Mouse (Mus musculus) Muller cell, postnatal 12 days (primary cell): ENCODE data around the gene Ehd1.

Source experiments
- DNase-seq: peaks from one replicate; pipeline ENCODE4 v3.0.0-alpha.2; 2015; ENCODE audit errors: inconsistent ontology term

Ehd1 gene

DNA sequence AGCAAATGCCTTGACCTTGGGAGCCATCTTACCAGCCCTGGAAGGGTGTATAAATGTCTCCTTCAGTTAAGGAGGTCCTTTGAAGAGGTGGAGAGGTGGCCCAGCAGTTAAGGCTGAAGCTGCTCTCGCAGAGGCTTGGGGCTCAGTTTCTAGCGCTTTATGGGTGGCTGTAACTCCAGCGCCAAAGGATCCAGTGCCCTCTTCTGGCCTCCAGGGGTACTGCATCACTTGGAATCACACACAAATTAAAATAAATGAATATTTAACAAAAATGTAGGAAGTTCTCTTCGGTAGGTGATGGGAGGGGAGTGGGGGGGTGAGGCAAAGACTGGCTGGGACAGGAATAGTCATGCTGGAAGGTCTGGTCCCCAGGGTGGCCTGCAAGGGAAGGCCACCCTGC lies 15.6 kb upstream of the Ehd1 start:
- no peak for DNase-seq

DNA sequence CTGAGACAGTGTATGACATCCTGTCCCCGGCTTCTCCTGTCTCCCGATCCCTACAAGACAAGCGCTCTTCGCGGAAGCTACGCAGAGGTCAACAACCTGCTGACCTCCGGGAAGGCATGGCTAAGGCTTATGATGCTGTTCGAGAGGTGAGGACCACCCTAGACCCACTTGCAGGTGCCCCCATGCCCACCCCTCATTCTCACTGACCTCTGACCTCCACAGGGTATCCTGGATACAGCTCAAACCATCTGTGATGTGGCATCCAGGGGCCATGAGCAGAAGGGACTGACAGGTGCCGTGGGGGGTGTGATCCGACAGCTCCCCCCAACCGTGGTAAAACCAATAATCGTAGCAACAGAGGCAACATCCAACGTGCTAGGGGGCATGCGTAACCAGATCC lies 15.1 kb upstream of the Ehd1 start:
- no peak for DNase-seq

DNA sequence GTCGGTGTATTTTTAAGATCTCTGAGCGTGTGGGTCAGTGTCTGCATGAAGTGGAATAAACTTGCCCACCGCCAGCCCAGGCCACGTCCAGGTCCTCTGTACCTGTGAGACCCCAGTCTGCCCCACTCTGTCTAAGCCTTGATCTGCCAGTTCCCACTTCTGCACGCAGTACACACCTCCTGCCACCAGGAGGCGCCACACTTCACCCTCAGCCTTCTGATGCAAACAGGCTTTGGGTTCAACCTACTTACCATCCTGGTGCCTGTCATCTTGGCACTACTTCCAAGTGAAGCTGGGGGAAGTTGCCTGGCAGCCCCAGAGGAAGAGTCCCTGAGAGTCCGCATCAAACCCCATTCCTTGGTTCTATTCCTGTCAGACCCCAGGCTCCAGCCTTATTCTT lies 14.3 kb upstream of the Ehd1 start:
- DNase-seq: peak; percentile 39

DNA sequence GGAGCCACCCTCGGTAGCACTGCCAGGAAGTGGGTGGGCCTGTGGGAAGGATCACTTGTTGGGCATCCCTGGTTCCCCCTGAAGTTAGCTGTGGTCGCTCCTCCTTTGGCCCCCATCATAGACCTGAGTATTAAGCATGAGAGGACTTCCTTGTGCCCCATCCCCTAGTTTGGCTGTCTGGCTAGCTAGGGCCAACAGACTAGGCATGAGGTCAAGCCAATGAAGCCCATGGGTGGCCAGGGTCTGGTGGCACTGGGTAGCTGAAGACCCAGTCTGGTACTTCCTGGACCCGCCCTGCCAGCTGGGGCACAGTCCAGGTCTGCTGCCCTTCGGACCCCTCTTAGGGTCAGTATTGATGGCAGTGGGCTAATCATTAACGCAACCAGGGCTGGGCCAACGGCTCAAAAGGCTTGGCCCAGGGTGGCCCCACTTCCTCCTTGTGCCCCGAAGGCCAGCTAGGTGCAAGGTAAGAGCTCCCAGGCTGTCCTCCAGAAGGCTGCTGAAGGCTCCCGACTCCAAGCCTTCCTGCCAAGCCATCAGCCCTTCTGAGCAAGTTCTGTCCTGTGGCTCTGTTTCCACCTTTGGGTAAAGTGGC lies 13.6 kb upstream of the Ehd1 start:
- no peak for DNase-seq

DNA sequence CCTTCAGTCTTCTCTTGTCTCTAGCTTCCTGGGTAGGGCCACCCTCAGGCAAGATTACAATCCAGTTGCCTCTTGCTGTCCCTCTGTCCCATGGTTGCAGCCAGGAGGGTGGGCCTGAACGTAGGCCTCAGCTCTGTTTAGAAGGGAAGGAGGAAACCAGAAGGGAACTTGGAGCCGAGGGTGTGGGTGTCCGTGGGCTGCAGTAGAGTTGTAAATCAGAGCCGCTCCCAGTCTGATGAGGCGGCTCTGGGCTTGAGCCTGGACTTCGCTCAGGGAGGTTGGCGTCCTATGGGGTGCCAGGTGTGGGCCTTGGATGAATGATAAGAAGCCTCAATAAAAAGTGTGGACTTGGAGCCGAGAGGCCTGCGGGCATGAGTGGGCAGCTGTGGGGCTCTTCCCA lies 12.3 kb upstream of the Ehd1 start:
- no peak for DNase-seq

DNA sequence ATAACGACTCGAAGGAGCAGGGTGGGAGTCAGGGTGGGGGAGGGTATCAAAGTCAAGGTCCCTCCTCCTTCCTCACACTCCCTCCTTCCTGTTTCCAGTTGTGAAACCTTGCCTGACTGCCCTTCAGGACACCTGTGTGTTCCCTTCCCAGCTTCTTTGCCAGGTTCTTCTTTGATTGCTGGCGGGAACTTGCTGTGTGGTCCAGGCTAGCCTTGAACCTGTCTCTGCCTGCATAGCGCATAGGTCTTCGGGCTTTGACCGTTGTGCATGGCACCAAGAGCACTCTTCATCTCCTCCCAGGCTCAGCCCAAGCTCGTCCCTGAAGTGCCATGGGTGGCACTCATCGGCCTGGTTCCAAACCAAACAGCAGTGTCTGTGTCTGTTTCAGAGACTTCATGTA lies 11.6 kb upstream of the Ehd1 start:
- DNase-seq: no peak

DNA sequence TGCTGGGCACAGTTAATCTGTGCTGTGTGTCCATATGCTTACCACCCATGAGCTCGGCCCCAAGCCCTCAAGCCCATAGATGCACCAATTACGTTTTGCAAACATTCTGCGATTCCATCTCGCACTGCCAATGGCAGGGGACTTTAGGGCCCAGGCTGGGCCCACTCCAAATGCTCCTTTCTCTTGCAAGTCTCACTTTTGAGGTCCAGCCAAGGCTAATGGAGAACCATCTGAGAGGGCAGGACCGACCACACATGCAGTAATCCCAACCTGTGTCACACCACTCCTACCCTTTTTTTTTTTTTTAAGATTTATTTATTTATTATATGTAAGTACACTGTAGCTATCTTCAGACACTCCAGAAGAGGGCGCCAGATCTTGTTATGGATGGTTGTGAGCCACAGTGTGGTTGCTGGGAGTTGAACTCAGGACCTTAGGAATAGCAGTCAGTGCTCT lies 10.8 kb upstream of the Ehd1 start:
- DNase-seq: no peak

DNA sequence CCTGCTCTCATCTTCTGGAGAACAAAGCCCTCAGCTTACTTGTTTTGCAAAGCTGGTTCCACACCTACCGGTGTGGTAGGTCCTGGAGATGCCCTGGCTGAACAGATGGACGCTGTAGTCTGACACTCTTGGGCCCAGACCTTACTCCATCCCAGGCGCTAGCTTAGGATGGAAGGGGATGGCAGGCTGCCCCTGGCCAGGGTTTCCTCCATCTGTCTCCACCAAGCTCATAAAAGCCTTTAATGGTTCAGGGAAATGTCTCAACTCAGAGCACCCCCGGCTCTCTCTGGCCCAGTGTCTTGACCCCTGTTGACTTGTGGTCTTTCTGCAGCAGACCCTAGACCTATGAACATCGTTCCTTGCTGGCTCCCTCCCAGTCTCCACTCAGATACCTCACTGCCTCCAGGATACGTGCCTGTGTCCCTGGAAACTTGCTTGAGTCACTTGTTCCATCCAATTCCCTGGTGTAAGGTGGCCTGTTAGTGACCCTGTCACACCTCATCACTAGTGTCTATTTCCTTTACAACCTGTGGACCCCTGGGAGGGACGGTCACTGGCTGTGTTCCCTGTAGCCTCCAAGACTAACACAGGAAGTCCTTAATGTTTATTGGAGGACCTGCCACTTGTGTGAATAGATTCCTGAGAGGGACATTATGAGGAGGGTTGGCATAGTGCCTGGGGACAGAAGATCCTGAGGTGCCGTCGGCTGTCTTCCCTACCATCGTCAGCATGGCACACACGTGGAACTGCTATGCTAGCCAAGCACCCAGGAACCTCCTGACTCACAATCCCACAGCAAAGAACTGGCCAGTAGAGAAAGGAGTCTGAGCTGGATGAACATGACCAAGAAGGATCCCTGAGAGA lies 9.0 kb upstream of the Ehd1 start:
- DNase-seq: no peak

DNA sequence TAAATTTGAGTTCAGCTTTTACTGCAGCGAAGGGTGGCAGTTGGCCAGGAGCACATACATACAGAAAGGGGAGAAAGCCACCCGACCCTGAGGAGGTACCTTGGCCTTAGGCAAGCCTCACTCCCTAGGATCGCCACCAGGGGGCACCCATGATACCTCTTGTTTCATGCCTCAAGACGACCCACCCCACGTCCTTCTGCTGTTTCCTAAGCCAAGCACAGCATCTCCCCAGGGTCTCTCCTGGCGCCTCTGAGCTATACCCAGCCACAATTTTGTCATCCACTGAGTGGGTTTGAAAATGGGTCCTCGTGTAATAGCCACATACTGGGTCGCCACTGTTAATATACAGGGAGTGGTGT lies 8.4 kb upstream of the Ehd1 start:
- DNase-seq: peak; percentile 91

DNA sequence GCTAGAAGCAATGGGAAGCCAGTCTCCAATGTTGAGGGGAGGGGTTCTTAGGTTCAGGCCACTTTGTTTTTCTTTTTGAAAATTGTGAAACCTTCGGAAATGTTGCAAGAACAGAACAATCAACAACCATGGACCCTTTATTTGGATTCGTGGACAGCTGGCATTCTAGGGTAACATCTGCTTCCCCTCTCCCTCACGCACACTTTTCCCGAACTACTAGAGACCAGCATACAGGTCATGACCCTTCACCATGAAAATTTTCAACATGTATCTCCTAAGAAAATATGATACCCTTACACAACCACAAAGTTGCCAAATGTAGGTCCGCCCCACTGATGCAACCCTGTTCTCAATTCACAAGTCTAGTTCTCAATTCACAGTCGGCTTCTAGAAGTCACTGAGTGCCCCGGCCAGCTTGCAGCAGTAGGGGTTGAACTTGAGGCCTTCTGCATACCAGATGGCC lies 7.8 kb upstream of the Ehd1 start:
- DNase-seq: no peak

DNA sequence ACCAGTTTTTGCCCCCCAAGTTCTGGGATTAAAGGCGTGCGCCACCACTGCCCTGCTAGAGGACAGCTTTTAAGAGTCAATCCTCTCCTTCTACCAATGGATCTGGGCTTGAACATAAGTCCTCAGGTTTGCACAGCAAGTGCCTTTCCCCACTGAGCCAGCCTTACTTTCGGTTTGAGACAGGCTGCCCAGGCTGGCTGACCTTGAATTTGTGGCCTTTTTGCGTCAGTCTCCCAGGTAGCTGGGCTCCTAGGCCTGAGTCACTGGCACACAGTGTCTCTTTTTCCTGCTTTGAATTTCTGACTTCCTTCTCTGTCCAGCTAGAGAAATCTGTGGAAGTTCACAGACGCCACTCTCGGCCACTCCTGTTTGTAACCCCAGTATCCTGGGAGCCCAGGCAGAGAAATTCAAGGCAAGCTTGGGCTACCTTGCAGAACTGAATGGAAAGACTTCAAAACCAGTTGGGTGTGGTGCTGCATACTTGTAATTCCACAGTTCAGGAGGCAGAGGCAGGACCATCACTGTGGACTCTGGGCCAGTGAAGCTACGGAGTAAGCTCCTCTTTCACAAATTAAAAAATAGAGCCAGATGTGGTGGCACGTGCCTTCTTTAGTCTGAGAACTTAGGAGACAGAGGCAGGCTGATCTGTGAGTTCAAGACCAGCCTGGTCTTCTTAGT lies 6.6 kb upstream of the Ehd1 start:
- no peak for DNase-seq

DNA sequence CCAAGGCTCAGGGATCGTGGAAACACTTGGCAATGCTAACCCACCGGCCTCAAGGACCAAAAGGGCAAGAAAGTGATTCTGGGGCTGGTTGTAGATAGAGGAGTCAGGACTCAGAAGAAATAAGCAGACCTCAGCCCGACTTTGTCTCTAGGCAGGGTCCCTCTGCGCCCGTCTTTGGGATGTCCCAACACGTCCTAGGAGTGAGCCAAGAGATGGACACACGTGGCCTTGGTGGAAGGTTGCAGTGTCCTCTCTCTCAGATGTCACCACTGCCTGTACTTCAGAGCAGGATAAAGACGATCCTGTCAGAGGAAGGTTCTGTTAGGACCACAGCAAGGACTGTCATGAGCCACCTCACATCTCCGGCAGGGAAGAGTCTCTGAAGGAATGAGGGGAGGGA lies 5.9 kb upstream of the Ehd1 start:
- no peak for DNase-seq

DNA sequence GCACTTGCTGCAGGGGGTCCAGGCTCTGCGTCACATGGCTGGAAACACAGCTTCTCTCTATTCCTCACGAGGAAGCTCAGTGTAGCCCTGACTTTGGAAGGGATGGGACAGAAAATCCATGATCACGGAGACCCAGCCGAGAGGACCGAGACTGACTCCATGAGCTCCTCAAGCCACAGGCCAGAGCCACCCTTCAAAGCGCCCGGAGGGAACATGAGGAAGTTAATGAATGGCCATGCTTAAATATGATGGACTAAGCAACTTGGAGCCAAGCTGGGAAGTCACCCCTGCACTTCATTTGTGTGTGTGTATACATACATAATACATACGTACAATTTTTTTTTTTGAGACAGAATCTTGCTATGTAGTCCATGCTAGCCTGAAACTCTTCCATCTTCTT lies 5.3 kb upstream of the Ehd1 start:
- no peak for DNase-seq

DNA sequence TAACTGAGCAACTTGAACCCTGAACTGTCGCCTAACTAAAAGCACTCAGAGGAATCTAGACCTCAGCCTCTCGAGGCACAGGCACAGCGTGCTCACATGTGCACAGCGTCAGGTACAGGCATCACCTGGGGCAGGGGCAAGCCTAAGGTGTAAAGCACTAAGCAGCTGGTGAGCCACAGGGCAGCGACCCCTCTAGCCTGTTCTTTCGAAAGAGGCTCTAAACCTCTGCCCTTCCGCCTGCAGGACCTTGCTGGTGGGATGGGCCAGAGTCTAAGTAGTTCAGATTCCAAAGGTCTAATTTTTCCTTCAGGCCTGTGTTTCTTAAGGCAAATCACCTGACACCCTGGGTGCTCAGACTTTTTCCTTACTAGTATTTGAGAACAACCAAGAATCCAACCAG lies 4.5 kb upstream of the Ehd1 start:
- no peak for DNase-seq

DNA sequence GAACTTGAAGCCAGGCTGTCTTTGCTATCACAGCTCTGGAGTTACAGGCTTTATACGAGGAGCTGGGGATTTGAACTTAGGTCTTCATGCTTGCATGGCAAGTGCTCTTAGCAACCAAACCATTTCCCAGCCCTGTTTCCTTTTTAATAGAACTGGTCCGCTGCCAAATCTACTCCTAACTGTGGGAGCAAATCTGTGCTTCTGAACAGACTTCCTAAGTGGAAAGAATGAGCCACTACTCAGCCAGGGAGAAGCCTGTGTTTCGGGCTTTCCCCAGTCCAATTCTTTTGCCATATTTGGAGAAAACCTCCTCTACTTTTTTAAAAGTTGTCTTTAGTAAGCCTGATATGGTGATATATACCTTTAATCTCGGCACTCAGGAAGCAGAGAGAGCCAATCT lies 3.8 kb upstream of the Ehd1 start:
- DNase-seq: no peak

DNA sequence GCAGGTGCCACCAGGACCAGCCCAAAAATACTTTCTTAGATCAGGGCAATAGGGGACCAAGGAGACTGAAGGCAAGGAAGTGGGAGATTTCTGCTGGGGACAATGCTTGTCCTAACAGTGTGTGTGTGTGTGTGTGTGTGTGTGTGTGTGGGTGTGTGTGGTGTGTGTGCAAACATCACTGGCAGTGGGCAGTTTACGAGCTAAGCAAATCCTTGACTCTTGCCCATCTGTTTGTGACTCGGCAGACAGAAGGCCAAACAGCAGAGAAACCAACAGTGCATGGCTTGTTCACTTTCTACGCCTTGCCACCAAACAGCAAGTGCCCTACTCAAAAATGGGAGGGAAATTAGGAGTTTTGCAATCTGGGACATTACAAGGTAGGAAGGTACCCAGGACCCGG lies 2.9 kb upstream of the Ehd1 start:
- DNase-seq: no peak

DNA sequence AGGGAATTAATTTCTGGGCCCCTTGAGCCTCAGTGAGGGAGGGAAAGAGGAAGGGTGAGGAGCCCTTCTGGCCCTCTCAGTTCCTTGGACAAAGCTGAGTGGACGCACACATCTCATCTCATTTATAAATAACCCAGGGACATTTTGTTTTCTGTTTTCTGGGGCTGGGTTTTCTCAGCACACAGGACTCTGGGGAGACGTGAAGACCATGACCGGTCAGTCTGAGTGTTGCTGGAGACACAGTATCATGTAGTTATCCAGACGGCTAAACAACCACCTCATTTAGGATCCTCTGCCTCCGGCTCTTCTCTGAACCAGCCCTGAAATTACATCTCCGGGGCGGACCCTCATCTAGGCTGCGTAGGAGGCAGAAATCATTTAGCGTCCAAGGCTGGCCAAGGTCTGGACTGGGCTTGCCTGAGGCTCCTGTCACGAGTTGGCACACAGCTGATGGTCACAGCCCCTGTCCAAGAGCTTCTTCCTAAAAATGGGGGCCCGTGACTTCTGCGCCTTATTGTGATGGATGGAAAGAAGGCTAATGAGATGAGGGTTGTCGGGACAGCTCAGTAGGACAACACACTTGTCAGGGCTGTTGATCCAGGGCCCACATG lies 2.4 kb upstream of the Ehd1 start:
- no peak for DNase-seq

DNA sequence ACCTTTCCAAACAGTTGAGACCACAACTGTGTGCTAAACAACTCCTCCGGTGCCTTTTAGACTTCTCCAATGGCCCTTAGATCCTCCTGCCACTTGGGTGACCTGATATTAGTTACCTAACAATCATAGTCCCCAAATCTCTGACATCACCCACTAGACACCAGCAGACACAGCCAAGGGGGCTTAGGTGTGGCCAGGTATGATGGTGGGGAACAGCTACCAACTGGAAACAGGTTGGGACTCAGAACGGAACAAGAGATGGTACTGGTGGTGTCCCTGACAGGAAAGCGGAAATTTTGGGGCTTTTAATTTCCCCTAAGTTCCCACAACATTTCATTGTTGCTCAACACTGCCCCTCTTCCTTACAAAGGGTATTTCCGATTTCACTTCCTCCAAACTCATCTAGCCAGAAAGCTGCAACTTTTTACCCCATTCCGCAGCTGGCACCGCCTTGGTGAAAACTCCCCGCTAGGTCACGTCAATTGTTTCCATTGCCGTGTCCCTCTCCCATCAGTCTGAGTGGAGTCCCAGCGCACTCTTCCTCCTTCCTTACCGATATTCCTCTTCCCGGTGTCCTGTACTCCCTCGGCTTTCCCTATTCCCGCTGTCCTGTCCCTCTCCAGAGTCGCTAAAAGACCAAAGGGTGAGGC lies 660 bp upstream of the Ehd1 start:
- no peak for DNase-seq

DNA sequence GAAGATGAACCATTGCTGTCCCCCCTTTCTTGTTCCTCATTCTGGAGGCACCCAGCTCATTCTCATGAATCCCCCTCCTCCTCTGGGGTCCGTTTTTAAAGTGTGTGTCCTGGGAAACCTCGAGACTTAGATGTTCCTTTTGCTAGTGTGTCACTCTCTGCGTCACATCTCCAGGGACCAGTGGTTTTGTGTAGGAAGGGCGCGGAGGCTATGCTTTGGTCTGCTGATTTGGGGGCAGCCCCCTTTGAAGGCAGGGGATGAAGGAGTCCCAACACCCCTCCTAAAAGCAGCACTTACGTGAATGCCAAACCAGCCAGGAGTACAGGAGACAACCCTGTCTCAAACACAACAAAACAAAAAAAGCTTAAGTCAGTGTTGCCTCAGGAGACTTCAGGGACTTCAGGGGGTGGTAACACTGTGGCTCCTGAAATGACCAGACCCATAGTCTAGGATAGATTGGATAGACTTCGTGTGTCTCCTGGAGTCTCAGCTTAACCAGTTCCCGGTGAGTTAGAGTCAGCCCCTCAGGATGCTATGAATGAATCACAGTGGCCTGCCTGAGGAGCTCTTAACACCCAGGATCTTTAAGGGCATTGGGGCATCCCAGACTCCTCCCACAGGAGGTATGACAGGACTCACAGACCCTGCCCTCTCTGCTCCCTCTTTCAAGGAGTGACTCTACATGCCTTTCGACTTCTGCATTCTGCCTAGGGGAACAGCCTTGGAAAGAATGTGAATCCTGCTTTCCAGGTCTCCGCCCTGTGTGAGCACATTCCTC lies 1.3 kb downstream of the Ehd1 start:
- peak; percentile 95 for DNase-seq

DNA sequence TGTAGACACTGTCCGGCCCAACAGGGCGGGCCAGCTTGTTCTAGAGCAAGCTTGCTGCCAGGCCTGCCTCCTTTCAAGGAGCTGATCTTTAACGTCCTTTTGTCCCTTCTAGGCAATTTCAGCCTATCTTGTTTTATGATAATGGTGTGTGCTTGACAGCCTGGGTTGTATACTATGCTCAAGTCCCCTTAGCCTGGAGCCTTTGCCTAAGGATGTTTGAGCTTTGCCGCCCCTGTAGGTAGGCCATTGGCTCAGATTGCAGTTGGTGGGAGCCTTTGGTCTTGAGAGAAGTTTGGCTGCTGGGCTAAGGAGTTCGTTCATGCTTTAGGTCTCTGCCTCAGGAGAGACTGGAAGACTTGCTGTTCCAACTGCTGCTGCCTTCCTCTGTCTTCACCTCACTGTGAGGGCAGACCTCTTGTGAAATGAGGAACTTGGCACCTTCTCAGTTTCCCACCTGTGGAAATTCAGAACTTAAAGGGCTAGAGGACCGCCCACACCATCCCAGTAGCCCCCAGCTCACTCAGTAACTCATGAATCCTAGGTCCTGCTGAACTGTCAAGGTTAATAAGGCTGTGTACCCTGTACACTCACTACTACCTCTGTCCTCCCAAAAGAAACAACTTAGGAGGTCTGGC lies 2.0 kb downstream of the Ehd1 start:
- DNase-seq: no peak
